Mouse (Mus musculus): ENCODE data around the gene Plac8. TPM values are rescaled to one million over a fixed set of nuclear protein-coding genes. Genes with fewer than 3 reads are reported as not detected.

Plac8 gene
- total and polyA plus RNA-seq, 2 experiments from 2014 or later, result 3.2 to 5.2 TPM

DNA sequence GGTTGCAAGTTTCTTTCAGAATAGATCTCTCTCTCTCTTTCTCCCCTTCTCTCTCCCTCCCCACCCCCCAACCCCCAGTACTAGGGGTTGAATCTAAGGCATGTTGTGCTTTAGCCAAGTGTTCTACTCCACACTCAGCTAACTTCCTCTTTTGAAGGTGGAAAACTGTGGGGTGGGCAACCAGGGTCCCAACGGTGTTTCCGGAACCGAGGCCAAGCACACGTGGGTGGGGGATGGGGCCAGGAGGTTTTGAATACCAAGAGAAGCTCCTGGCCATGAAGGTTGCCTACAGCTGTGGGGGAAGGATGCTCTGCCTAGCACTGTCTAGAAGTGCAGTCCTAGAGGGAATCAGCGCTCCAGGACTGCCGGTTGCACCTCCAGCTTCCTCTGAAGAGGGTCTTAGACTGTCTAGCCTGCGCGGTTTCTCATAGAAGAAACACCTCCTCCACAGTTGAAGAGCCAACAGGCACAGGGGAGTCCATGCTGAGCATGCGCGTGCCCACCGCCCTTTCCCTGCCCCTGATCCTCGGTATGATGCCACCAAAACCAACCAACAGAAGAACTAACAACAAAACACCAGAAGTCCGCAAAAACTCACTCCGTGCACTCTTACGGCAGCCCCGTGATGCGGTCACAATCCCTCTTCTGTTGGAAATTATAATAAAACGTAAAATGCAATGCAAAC is 2.7 kb downstream of the Plac8 start:
- H3K9ac ChIP-seq (replicated peaks; ENCODE audit: low read depth, low read length), result no peak overlapping the region
- no peaks in the 10 kb centered on the region for H3K27me3 ChIP-seq (ENCODE audit: control insufficient read depth, insufficient read depth, low read length)
- H3K4me2 ChIP-seq (ENCODE audit: low read depth, low read length), result no peak overlapping the region; the same call in 1 of the 2 replicates
- H3K4me3 ChIP-seq (ENCODE audit: low read depth, low read length), result no peak overlapping the region; the same call in 1 of the 2 replicates
- WGBS, result 68% methylated on average over 18 of the region's 18 CpGs
- no peak for ATAC-seq (ENCODE audit: insufficient read depth, low read depth)
- no peaks in the 10 kb centered on the region for H3K9me3 ChIP-seq (replicated peaks; ENCODE audit: control insufficient read depth, low read length)
- TF ChIP-seq EP300 (IDR thresholded peaks at IDR 0.05; ENCODE audit: low read depth), result no peak
- no peak for TF ChIP-seq CTCF (IDR thresholded peaks at IDR 0.05; ENCODE audit: low read depth)
- no peaks in the 10 kb centered on the region for H3K4me1 ChIP-seq (ENCODE audit: control insufficient read depth, insufficient read depth)
- no peaks in the 10 kb centered on the region for H3K36me3 ChIP-seq (replicated peaks; ENCODE audit: control insufficient read depth, insufficient read depth, low read length)
- DNase-seq (ENCODE audit: low spot score), result no peak
- no peak overlapping the region for H3K27ac ChIP-seq (ENCODE audit: low read depth)

DNA sequence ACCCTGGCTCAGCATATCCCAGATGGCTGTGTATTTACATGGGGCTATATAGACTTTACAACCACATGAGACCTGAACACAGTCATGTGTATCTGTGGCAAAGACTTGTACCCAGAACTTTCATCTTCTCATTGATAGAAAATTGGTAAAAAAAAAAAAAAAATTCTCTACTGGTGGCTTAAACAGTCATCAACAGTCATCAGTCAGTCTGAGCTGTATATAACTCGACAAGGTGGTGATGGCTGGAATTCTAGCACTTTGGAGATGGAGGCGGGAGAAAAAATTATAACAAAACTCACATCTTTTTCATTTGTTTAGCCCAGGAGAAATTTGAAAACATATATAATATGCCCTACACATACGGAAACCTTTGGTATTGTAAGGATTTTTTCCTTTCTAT is 3.2 kb downstream of the Plac8 start:
- Histone ChIP-seq H3K36me3 (replicated peaks; ENCODE audit: control insufficient read depth, insufficient read depth, low read length) (no peaks in the 10 kb centered on the region), H3K4me2 (ENCODE audit: low read depth, low read length) (no peak overlapping the region), H3K9me3 (replicated peaks; ENCODE audit: control insufficient read depth, low read length) (no peaks in the 10 kb centered on the region), H3K9ac (replicated peaks; ENCODE audit: low read depth, low read length) (no peak overlapping the region), H3K4me3 (ENCODE audit: low read depth, low read length) (no peak overlapping the region), H3K27me3 (ENCODE audit: control insufficient read depth, insufficient read depth, low read length) (no peaks in the 10 kb centered on the region), H3K27ac (ENCODE audit: low read depth) (no peak overlapping the region), H3K4me1 (ENCODE audit: control insufficient read depth, insufficient read depth) (no peaks in the 10 kb centered on the region)
- 67% methylated on average over 3 of the region's 3 CpGs for WGBS
- ATAC-seq (ENCODE audit: insufficient read depth, low read depth) (no peak), DNase-seq (ENCODE audit: low spot score) (no peak)
- TF ChIP-seq EP300 (IDR thresholded peaks at IDR 0.05; ENCODE audit: low read depth) (no peak), CTCF (IDR thresholded peaks at IDR 0.05; ENCODE audit: low read depth) (no peak)

- Histone ChIP-seq H3K4me1 (ENCODE audit: control insufficient read depth, insufficient read depth) (no peaks in the 10 kb centered on the region), H3K36me3 (replicated peaks; ENCODE audit: control insufficient read depth, insufficient read depth, low read length) (no peaks in the 10 kb centered on the region), H3K9me3 (replicated peaks; ENCODE audit: control insufficient read depth, low read length) (no peaks in the 10 kb centered on the region), H3K4me2 (ENCODE audit: low read depth, low read length) (no peak overlapping the region), H3K4me3 (ENCODE audit: low read depth, low read length) (no peak overlapping the region), H3K9ac (replicated peaks; ENCODE audit: low read depth, low read length) (no peak overlapping the region), H3K27ac (ENCODE audit: low read depth) (no peak overlapping the region), H3K27me3 (ENCODE audit: control insufficient read depth, insufficient read depth, low read length) (no peaks in the 10 kb centered on the region)
- no peak for DNase-seq (ENCODE audit: low spot score)
- TF ChIP-seq CTCF (IDR thresholded peaks at IDR 0.05; ENCODE audit: low read depth) (no peak), EP300 (IDR thresholded peaks at IDR 0.05; ENCODE audit: low read depth) (no peak)
- no peak for ATAC-seq (ENCODE audit: insufficient read depth, low read depth)
- 65% methylated on average over 8 of the region's 8 CpGs for WGBS
Measured at GRCm38 (mm10) chr5:100568177-100568576, 3.9 kb downstream of the Plac8 start.

GRCm38 (mm10) chr5:100567258-100568032 is 4.6 kb downstream of the Plac8 start:
- no peaks in the 10 kb centered on the region for H3K9me3 ChIP-seq (replicated peaks; ENCODE audit: control insufficient read depth, low read length)

DNA sequence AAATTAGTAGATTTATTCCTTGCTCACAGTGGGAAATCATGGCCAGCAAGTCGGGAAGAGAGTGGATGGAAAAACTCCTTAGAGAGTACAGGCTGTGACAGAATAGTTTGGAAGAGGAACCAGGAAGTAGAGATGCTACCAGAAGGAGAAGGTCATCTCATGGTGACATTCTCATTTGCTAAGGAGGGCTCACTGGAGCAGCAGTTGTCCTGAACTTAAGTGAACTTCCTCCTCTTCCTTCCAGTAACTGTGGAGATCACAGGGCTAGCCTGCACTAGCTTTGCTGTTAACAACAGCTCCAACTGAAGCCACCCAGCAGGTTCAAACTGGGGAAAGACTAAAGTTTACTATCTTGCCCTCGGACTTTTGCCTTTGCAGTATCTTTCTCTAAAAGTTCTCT is 5.2 kb downstream of the Plac8 start:
- no peaks in the 10 kb centered on the region for H3K36me3 ChIP-seq (replicated peaks; ENCODE audit: control insufficient read depth, insufficient read depth, low read length)
- H3K4me3 ChIP-seq (ENCODE audit: low read depth, low read length), result no peak overlapping the region
- ATAC-seq (ENCODE audit: insufficient read depth, low read depth), result no peak
- H3K9ac ChIP-seq (replicated peaks; ENCODE audit: low read depth, low read length), result no peak overlapping the region
- no peak for TF ChIP-seq CTCF (IDR thresholded peaks at IDR 0.05; ENCODE audit: low read depth)
- TF ChIP-seq EP300 (IDR thresholded peaks at IDR 0.05; ENCODE audit: low read depth), result no peak
- H3K4me1 ChIP-seq (ENCODE audit: control insufficient read depth, insufficient read depth), result no peaks in the 10 kb centered on the region
- no peaks in the 10 kb centered on the region for H3K9me3 ChIP-seq (replicated peaks; ENCODE audit: control insufficient read depth, low read length)
- H3K27ac ChIP-seq (ENCODE audit: low read depth), result no peak overlapping the region
- H3K4me2 ChIP-seq (ENCODE audit: low read depth, low read length), result no peak overlapping the region
- DNase-seq (ENCODE audit: low spot score), result no peak
- H3K27me3 ChIP-seq (ENCODE audit: control insufficient read depth, insufficient read depth, low read length), result no peaks in the 10 kb centered on the region
- 55% methylated on average over 2 of the region's 2 CpGs for WGBS

More at GRCm38 (mm10) chr5:100567258-100568032, 4.6 kb downstream of the Plac8 start:
- Histone ChIP-seq H3K4me3 (ENCODE audit: low read depth, low read length) (no peak overlapping the region), H3K4me1 (ENCODE audit: control insufficient read depth, insufficient read depth) (no peaks in the 10 kb centered on the region), H3K36me3 (replicated peaks; ENCODE audit: control insufficient read depth, insufficient read depth, low read length) (no peaks in the 10 kb centered on the region), H3K27me3 (ENCODE audit: control insufficient read depth, insufficient read depth, low read length) (no peaks in the 10 kb centered on the region), H3K27ac (ENCODE audit: low read depth) (no peak overlapping the region), H3K9ac (replicated peaks; ENCODE audit: low read depth, low read length) (no peak overlapping the region), H3K4me2 (ENCODE audit: low read depth, low read length) (no peak overlapping the region)
- ATAC-seq (ENCODE audit: insufficient read depth, low read depth), result no peak
- no peak for TF ChIP-seq CTCF (IDR thresholded peaks at IDR 0.05; ENCODE audit: low read depth)
- TF ChIP-seq EP300 (IDR thresholded peaks at IDR 0.05; ENCODE audit: low read depth), result no peak
- DNase-seq (ENCODE audit: low spot score), result no peak
- WGBS, result 67% methylated on average over 13 of the region's 13 CpGs

All from heart, postnatal 0 days (tissue).